Mouse (Mus musculus): Measurements from ENCODE around the gene 1700006A11Rik.
"Not testable (repeated sequence)": the region's sequence is repeated elsewhere in the genome, so short reads cannot be mapped to it uniquely, and the experiment has no call there.

1700006A11Rik gene

DNA sequence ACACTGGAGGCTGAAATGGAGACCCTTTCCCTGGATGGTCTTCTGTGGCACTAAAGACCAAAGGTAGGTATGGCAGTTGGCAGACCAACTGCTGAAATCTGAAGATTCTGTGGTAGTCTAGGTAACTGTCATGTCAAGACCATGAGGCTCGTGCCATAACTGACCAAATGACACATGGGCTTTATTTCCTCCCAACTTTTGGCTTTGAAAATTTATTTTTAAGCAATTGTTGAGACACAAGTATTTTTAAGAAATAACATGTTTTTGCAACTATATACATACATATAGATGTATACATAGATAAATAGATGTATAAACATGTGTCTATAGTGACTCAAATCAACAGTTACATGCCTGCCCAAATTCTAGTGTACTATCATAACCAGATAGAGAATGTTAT is at the start of gene 1700006A11Rik:
Gene 1700006A11Rik (minus strand): TSS at position 101 of the 400 bp plus-strand sequence.
- DNase-seq (ENCODE audit: low read depth, low spot score) = no peak

DNA sequence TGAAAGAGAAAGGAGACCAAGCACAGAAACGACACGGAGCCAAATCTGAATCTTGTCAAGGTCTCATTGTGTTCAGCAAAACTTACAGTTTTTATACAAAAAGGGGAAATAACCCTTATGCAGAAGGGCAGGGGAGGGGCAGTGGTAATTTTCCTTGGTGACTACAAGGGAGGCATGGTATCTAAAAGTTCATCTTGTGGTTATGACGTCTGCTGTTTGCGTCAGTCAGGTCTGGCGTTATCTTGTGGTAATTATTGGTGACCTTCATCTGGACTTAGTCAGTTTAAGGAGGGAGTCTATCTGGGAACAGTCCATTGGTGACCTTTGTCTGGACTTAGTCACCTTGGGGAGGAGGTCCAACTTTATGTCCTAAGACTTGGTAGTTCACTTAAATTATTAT is 48.5 kb upstream of the 1700006A11Rik start:
- DNase-seq (ENCODE audit: low read depth, low spot score) = not testable (repeated sequence)

DNA sequence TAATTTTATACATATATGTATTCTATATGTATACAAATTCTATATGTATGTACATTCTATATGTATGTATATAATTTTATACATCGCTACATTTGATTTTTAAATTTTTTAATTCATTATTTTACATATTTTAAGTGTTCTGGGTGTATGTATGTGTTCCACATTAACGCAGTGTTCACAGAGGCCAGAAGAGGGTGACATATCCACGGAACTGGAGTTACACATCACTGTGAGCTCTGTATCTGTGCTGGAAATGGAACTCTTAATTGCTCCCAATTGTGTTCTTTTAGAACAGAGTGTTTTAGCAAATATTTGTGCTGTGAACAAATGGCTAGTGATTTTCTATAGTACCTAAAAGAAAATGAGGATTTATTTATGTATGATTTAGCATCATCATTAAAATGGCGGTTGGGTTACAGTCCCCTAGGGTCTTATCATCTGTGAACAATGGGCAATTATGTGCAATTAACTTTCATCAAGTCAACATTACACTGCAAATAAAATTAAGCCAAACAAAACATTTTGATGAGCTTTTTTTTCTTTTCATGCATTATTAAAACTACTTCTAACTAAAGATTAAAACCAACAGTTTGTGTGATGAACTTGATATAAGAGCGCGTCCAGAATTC is 40.4 kb upstream of the 1700006A11Rik start:
- no peak for DNase-seq (ENCODE audit: low read depth, low spot score)

DNA sequence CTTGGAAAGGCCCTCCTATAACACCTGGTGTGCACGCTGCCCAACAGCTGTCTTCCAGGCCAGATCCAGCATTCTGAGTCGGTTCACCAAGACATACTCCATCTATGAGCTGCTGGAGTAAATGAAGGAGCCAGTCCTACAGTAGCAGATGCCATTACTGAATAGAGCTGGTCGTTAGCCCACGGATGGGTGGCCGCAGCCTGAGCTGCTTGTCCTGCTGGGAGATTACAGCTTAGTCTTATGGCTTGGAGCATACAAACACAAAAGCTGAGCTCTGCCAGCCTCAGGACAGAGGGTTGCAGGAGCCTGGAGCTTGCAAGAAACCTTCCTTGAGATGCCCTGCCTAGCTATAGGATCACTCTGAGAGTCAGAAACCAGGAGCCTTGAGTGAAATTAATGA is 33.6 kb downstream of the 1700006A11Rik start:
- DNase-seq (ENCODE audit: low read depth, low spot score) = no peak

DNA sequence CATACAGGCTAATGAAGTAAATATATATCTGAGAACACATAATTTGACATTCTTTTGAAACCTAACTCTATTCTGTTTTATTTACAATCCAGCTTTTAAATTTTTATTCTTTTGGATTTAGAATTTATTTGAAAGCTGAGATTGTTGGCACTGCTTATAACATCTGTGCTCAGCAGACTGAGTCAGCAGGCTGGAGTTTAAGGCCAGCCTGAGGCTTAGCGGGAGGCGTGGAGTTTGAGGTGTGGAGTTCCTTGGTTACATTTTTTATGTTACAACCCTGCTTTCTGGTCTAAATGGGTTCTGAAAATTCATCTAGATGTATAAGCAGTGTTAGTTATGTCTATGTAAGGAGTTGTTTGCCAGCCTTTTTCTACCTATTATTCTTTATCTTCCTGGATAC is 35.7 kb downstream of the 1700006A11Rik start:
- DNase-seq (ENCODE audit: low read depth, low spot score) = no peak

DNA sequence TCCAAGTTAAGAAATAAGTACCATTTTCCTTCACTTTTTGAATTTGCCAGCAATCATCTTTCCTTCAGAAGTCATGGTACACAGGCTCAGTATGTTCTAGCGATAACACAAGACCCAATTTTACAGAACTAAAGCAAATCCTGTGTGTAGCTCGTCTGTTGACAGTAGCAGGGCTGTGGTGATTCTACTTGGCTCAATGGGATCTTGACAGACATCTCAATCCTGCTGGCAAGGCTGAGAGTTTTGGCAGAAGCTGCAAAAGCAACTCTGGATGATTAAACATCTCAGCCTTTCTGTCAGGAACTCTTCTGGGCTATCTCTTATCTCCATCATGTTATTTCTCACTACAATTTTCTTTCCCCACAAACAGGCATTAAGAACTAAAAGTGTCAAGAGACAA is 36.2 kb downstream of the 1700006A11Rik start:
- no peak for DNase-seq (ENCODE audit: low read depth, low spot score)

DNA sequence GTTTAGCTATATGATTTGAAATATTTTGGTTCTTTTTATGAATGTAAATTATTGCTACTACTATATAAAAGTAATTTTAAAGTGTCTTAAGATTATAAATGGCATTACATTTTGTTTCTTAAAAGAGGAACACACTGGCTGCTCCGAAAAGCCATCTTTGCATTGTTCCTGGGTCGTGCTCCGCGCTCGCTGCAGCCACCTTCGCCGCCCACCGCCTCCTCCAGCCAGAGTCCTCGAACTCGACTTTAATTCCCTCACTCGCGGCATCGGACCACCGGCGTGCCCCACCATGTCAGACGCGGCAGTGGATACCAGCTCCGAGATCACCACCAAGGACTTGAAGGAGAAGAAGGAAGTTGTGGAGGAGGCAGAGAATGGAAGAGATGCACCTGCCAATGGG is 40.5 kb downstream of the 1700006A11Rik start:
- DNase-seq (ENCODE audit: low read depth, low spot score) = not testable (repeated sequence)

DNA sequence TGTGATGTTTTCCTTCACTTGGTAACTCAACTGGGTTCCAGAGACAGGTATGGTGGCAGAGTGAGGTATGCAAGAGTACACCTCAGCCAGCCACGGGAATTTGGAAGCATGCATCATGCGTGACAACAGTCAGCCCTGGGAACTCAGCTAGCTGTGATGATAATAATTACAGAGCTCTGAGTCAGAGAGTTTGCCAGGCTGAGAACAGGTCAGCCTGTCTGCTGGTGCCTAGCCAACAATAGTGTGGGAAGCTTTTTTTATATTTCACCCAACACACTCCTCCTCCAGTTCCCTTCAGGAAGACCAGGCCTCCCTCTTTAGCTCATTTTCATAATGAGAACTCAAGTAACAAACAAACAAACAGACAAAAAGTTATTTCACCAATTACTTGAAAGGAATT is 53.8 kb downstream of the 1700006A11Rik start:
- DNase-seq (ENCODE audit: low read depth, low spot score) = no peak

DNA sequence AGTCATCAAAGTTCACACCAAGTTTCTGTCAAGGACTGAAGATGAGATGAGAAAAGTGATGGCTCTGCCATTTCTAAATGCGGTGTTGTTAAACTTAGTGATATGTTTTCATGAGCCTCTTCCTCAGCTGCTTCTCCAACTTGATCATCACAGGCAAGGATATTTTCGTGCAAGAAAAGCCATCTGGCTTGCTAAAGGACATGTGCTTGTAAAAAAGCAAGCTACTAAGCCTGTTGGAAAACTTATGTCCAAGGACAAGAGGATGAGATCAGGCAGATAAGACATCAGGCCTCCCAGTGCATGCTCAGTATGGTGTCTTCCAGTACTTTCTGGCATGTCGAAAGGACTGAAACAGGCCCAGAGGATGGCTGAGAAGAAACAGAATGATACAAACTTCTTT is 68.3 kb downstream of the 1700006A11Rik start:
- no peak for DNase-seq (ENCODE audit: low read depth, low spot score)

Data from A20 (cell line).